Mouse (Mus musculus): ENCODE measurements at regions not wholly inside any gene's neighbourhood (a gene's known extent, or its start where the extent isn't known, plus 50 kb on each side); places are given as distances from the start of the nearest gene placed in this dataset.

DNA sequence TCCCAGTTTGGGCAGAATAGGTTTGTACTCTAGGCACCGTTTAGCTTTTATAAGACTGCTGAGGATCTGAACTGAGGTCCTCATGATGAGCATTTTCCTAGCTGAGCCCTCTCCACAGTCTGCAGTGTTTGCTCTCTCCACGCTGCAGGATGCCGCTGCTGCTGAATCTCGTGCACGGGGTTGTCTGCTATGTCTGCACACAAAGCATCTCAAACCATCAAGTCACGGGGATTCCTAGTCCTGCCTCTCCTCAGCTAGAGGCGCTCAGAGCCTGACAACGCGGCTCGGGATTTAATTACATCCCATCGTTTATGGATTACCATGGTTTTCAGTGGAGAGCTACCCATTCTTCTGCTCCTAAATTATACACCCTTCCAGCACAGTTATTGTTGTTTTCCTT lies 175.6 kb downstream of the Rnf144b start:
- no peak for DNase-seq

DNA sequence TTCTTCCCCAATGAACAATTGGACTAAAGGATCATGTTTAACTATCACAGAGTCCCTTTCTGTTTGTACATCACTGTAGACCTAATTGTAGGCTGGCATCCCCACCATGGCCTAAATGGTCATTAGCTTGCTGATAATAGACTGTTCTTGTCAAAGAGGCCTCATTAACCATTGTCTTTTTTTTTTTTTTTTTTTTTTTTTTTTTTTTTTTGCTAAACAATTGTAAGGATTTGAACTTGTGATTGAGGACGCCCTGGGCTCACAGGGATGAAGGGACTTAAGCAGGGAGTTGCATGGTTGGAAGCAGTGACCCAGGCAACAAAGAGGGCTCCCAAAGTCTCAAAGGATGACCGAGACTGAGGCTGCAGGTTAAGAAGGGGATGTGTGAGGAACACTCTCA lies 178.0 kb downstream of the Rnf144b start:
- DNase-seq = no peak

DNA sequence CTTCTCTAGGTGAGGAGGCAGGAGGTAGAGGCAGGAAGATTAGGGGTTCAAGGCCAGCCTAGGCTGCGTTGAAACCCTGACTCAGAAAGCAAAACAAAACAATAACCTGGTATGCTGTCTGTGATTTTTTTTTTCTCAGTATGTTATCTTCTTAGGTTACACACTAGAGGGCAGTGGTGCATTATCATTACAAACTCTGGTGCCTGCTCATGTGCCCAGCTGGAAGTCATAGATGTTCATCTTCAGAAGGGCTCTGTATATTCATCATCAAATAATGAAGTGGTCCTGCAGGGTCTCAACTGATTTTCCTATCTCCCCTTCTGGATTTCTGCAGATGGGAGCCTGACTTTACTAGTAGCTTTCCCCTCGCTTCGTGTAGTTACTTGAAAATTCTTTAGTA lies 178.6 kb downstream of the Rnf144b start:
- DNase-seq = no peak

DNA sequence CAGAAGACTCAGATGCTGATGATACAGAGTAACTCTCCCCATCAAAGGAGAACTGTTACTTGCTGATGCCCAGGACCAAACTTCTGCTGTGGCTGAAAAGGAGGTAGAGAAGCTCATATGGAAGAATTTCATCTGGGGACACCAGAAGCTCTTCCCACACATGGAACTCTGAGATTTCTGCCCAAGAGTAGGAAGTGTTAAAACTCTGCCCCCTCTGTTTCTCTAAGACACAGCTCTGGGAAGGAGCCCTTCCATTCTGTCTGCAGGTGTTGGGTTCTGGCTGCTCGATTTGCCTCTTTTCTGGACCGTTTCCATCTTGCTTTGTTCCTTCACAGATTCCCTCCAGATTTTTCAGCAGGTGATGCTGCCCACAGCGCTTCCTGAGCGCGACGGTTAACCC lies 187.0 kb downstream of the Rnf144b start:
- DNase-seq = no peak

DNA sequence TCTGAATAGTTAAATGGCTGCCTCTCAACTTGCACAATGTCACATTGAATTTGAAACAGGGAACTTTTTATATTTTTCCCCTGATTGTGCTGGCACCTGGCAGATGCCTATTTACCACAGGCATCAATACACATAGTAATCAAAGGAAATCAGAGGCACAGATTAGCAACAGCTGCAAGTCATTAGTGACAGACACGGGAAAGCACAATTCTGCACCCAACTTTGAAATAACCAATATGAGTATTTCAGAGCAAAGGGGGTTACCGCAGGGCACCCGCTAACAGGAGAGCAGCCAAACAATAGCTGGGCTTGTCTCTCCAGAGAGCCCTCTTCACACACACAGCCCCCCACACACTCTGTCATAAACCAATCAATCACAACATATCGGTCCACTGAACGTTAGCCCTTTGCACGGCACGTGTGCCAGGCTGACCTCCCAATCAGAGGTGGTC lies 188.3 kb downstream of the Rnf144b start:
- no peak for DNase-seq

DNA sequence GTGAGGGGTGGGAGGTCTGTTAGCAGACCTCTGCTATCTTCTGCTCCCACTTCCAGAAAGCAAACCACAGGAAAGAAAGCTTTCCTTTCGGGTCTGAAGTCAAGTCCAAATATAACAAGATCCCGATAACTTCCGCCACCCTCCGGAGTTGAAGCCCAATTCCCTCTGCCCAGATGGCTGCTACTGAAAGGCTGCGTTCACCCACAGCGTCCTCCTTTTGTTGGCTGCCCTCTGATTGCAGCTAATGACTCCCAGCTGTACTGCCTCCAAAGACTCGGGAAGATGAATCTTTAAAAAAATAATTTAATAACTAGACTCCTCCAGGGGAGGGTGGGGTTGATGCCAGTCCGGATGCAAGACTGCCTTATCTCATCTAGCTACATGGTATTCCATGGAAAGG lies 197.1 kb downstream of the Rnf144b start:
- no peak for DNase-seq

DNA sequence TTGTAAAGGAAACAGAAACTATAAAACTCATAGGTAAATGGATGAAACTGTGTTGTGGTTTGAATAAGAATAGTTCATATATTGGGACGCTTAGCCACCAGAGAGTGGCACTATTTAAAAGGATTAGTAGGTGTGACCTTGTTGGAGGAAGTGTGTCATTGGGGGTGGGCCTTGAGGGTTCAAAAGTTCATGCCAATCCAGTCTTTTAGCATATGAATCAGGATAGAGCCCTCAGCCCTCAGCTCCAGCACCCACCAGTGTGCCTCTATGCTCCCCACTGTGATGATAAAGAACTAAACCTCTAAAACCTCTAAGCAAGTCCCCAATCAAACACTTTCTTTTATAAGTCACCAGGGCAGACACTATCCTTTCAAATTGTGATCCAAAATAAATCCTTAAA lies 199.4 kb downstream of the Rnf144b start:
- DNase-seq = no peak

DNA sequence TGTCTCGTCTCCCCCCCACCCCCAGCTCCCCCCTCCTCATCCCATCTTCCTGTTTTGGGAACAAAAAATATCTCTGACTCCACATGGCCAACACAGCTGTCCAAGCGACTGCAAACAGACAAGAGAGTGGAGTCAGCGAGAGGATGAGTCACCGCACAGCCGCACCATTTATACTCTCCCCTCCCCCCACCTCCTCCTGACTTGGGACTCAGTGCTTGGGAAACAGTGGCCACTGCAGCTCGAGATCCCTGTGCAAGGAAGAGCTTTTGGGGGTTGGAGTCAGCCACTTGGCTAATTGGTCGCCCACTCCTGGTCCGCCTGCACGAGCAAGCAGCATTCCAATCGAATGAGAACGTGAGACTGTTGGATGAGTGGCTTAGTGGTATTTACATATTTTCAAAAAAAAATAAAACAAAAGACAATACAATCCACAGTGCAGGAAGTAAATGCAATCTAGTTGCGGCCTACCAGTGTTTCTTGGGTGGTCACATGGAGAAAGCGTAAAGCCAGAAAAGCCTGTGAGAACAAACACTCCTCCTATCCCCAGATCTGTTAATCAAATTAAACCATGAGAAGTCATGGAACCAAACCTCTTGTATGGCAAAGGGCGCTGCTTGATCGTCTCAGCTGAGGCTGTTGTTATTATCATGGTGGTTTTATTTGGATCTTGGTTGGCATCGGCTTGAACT lies 213.7 kb downstream of the Rnf144b start:
- no peak for DNase-seq

DNA sequence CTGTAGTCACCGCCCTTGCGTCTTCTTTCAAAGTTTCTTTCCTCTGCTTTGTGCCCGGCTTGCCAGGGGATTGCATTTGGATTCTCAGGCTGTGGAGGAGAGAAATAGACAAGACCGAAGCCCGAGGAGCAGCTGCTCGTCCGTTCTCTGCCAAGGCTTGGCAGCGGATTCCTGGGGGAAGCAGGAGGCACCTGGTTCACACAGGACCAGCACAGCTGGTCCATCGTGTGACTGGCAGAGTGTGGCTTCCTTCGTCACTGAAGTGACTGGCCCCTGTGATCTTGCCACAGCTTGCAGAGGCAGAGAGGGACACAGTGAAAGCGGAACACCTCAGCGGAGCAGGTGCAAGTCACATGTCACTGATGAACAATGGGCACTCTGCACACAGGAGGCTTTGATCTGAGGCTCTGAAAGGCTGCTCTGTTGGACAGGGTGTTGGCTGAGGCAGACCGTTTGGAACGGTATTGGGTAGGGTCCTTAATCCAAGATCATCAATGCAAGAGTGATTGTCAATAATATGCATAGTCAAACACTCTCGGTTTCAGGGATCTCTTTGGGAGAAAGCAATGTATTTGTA lies 214.5 kb downstream of the Rnf144b start:
- DNase-seq = no peak

DNA sequence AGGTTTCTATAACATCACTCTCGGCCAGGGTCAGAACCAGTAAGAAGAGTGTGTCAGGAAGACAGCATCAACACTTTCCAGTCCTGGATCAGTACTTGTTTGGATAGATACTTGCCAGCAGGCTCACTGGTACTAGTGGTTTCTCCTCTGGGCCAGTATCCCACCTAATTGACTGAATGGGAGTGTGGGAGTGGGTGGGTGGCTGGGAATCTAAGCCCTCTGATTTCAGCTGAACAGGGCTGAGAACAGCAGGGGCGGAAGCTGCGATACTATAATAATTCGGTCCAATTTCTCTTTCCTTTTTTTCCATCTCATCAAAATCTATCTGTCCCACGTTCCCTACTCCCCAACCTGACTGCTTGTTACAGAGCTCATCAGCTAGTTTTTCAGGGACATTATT lies 217.0 kb downstream of the Rnf144b start:
- DNase-seq = no peak

DNA sequence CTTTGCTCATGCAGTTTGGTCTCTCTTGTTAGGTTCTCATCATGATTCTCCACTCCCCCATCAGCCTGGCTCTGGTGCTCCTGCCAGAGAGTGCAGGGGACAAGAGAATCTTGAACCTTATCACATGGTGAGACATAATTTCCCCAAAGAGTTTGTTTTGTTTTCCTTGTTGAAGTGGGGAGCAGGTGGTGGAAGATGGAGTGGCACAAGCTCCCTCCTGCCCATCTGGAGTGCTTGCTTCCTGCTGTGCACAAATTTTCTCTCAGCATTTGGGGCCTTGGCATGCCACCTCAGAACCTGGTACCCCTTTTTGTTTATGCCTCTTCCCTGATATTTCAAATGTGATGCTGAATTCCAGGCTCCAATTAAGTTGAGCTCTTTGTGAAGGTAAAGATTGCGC lies 219.9 kb downstream of the Rnf144b start:
- peak; percentile 19 for DNase-seq

DNA sequence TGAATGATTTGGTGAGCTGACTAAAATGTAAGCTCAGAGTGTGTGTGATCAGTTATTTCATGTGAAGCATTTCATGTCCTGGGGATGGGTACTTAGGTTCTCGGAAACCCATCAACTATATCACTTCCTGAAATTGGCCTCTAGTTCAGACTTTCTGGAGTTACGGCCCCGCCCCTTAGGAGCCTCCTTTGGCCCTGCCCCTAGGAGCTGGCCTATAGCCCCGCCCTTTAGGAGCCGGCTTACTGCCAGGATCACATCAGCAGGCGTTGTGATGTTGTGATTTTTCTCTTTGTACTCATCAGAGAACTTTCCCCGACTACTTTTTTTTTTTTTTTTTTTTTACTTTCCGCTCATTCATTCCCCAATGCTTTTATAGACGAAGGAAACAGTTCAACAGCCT lies 223.1 kb downstream of the Rnf144b start:
- DNase-seq = no peak

DNA sequence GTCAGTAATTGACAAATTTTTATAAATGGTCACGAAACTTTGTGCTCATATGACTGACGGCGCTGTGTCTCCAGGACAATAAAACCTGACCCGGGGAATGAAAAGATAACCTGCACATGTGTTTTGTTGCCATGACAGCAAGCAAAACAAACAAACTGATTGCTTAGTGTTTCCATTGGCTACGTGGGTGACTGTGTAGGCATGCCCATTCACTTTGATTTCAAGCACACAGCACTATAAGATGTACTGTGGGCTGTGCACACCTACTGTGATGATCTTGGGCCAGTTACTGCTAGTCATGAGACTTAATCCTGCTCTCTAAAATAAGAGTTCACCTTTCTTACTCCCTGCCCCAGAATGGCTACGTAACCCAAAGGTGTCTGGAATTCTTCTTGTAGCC lies 225.4 kb downstream of the Rnf144b start:
- no peak for DNase-seq

DNA sequence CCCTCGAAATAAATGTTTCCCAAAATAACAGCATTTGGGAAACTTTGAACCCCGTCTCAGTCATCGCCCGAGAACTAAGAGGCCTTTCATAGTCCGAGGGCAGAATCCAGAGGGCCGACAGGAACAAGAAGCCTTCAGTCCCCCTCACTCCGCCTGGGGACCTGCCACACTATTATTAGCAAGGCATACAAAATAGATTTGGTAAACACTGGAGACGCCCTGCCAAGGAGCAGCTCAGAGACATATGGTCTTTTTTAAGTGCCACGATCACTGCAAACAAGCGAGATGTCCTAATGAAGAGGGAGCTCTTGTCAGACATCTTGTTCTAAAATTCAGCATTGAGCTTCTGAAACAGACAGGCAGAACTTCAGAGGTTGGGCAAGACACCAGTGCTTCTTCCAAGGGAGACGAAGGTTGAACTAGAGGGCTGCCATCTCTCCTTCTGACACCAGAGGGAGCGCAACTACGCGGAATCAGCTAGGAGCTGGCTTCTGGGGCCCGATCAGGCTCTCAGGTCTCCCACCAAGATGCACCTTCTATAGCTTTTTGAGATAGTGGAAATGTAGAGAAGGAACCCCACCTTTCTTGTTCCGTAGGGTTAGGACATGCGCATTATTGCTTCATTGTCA lies 226.2 kb downstream of the Rnf144b start:
- peak; percentile 45 for DNase-seq

DNA sequence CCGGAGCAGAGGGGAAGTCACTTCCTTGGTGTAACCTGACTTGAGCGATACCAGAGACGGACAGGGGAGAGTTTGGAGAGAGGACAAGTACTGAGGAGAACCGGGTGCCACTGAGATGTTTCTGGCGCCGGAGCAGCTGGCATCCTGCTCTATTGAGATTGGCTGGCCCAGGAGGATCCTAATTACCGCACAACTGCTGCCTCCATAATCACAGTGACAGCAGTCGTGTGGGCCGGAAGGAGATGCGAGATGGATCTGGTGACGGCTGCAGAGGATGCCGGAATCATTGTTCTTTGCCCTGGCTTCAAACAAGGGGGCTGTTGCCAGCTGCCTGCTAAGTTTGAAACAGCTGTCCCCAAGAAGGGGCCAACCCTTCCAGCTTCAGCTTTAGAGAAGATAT lies 232.0 kb downstream of the Rnf144b start:
- DNase-seq = no peak

DNA sequence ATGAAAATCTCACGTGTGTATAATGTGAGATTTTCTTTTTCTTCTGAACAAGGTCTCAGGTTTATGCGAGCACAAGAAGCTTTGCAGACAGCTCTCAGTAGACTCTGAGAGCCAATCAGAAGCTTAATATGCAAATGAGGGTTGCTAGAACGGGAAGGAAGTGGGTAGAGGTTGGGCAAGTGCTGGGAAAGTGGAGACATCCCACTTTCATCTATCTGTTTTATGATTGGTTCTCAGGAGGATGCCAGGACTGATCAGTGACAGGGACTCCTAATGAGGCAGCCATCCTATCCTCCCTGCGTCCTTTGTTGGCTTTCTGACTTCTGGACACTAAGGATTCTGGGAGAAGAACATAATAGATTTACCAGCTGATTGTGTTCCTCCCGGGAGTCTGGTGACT lies 232.7 kb downstream of the Rnf144b start:
- DNase-seq = no peak

DNA sequence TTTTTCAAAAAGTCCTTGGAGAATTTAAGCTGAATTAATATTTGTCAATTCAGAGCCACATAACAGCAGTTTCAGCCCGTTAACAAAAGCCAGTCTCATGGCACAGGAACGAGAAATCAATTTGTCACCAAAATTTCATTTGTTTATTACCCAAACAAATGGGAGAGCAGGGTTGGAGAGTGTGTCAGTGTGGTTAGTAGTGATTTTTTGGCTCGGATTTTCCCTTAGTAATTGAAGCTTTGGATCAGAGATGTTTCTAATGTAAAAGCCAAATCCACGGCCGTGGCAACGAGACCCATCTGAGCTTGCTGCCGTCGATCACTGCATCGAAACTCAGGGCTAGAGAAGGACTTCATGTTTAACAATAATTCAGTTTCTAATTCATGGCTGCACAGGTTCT lies 236.5 kb downstream of the Rnf144b start:
- DNase-seq = no peak

DNA sequence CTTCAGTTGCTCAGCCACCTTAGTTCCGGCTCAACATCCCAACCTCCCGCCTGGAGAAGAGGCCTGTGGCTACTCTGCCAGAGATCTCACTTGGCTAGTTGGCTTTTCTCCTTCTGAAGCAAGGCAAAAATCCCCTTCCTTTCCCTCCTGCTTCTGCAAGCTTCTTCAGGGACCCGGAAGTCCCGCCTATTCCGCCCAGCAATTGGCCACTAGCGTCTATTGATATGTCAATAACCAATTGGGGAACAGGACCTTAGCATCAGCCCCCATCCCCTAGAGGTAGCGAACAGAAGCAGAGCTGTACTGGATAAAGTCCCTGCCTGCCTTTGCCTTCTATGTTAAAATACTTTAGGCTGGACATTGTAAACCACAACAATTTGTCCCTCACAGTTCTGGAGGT lies 243.3 kb downstream of the Rnf144b start:
- DNase-seq = no peak

DNA sequence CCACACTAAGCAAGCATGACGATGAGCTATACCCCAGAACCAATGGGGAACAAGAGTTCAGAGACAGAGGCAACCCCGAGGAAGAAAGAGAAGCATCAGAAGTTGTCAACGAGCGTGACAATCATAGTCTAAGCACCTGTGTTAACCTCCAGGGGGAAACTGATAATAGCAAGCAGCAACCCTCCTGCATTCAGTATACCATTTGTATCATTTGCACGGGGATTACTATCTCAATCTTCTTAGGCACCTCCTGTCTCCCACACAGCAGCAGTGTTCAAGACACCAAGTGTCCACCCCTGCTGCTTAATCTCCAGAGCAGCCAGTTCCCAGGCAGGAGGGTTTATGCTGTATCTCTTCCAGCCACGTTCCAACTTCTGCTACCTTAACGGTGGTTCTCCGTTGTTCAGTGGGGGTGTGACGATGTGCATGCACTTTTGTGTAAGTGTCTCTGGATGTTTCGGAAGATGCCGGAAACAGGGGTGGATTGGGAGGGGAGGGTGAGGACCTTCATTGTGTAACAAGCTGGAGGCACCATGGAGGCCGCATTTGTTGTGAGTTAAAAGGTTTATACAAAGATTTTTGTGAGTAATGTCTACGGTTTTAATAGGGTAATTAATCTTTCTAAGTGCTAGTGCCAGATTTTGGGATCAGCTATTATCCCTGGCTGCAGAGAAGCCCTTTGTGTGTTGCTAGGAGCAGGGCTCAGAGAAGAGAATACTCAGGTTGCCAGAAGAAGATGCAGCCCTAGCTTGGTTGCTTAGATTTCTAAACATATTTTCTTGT lies 245.8 kb downstream of the Rnf144b start:
- no peak for DNase-seq

DNA sequence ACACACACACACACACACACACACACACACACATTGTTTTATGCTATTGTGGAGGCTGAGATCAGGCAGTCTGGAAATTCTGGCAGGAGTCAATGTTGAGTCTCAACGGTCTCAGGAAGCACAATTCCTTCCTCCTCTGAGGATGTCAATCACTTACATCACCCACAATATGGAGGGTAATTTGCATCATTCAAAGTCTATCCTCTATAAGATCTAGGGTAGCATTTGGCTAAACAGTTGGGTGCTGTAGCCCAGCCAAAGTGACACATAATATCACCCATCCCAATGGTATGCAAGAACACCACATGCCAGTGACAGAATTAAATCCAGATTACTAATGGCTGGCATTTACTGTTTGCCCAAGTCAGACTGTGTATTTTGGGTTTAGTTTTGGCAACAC lies 252.1 kb downstream of the Rnf144b start:
- no peak for DNase-seq

DNA sequence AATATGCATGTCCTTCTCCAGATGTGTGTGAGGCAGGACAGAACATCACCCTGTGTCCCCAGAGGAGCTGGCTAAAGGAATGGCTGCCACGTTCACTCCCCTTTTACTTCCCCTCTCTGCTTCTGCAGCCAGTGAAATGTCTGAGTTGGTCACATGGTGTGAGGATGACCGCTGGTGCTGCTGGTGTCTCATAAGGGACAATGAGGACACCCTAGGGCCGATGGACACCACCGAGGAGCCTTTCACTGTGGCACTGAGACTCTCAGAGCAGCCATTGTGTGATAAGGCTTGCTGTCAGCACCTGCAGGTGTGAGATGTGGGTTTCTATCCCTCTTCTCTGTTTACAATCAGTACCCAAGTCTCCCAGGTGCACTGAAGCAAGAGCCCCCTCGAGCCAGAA lies 268.6 kb downstream of the Rnf144b start:
- no peak for DNase-seq

DNA sequence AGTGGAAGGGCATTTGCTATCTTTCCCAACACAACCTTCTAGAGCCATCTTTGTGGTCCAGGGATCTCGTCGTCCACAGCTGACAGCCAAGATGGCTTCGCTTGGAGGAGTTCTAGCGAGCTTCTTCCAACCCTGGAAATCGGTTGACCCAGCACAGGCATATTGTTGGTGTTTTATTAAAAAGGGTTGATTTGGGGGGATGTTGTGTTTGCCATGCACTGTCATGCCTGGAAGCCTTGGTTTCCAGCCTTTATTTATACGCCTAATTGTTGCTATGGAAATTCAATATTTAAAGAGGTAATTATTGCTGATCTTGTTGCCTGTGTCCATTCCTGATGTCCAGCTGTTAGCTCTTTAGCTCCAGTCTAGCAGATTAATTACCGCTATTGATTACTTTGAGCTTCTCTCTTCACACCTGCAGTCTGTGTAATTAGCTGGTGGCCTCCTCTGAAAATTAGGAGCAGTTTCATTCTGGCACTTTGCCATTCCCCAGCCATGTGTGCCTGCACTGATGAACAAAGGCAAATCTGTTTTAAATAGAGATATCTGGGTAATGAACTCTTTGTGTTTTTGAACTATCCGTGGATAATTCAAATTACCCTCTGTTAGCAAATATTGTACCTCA lies 275.4 kb downstream of the Rnf144b start:
- DNase-seq = no peak

DNA sequence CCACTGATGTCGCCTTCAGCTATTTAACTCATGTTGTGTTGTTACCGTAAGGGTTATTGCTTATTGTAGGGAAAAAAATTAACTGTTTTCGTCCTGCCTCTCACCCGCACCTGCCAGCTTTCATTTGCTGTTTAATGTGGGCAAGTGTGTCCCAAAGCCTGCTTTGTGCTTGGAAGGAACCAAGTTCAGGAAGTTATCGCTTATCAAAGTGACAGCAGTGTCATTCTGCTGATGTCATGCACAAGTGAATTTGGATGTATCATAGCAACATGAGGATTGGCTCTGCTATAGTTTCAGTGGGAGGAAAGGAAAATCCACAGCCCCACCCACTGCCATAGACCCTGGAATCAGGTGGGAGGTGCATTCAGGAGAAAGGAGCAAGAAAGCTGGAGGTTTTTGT lies 276.5 kb downstream of the Rnf144b start:
- no peak for DNase-seq

Data from cerebellum, adult 11 months (tissue).